Mouse (Mus musculus) kidney, postnatal 0 days (tissue): ENCODE data around the gene H2-T3. TPM values are rescaled to one million over a fixed set of nuclear protein-coding genes. Genes with fewer than 3 reads are reported as not detected.
"Not testable (repeated sequence)": the region's sequence is repeated elsewhere in the genome, so short reads cannot be mapped to it uniquely, and the experiment has no call there.

Experiments used
- ATAC-seq: fragments of 200-750 bp; cut with Nextera tagmentation; replicated peaks from 2 replicates; pipeline ENCODE4 v1.8.0; 2017; ENCODE audit warnings: low read depth, moderate number of reproducible peaks, moderate TSS enrichment, moderate library complexity; ENCODE audit not compliant: low FRiP score
- DNase-seq: peaks from one replicate; pipeline ENCODE4 v3.0.0-alpha.2; 2016; ENCODE audit warnings: low spot score
- H3K27ac ChIP-seq: fragments of 300-500 bp; sonication (generic); 2 replicates; pipeline ENCODE4 v1.5.1; 2014; ENCODE audit warnings: mild to moderate bottlenecking
- H3K27me3 ChIP-seq: fragments of 300-500 bp; sonication (generic); 2 replicates; pipeline ENCODE4 v1.6.1; 2014; ENCODE audit warnings: low read length, mixed read lengths; ENCODE audit not compliant: insufficient read depth
- H3K36me3 ChIP-seq: fragments of 300-500 bp; sonication (generic); 2 replicates; pipeline ENCODE4 v1.6.1; 2014; ENCODE audit warnings: low read length, mixed read lengths; ENCODE audit not compliant: insufficient read depth
- H3K4me1 ChIP-seq: fragments of 300-500 bp; sonication (generic); replicated peaks from 2 replicates; pipeline ENCODE4 v1.6.1; 2014; ENCODE audit warnings: antibody characterized with exemption, low read length, mixed read lengths; ENCODE audit not compliant: insufficient read depth
- H3K4me2 ChIP-seq: fragments of 300-500 bp; sonication (generic); 2 replicates; pipeline ENCODE4 v1.6.1; 2014; ENCODE audit warnings: mild to moderate bottlenecking, low read length, moderate library complexity, mixed read lengths
- H3K4me3 ChIP-seq: fragments of 300-500 bp; sonication (generic); replicated peaks from 2 replicates; pipeline ENCODE4 v1.5.1; 2014; ENCODE audit warnings: low read depth, low read length
- H3K9ac ChIP-seq: fragments of 300-500 bp; sonication (generic); 2 replicates; pipeline ENCODE4 v1.6.1; 2014; ENCODE audit warnings: low read depth, low read length
- H3K9me3 ChIP-seq: fragments of 300-500 bp; sonication (generic); replicated peaks from 2 replicates; pipeline ENCODE4 v1.6.1; 2016; ENCODE audit warnings: low read length, inconsistent platforms, mixed read lengths
- CTCF ChIP-seq: IDR thresholded peaks from 2 replicates; pipeline ENCODE4 v1.5.1; 2016; ENCODE audit warnings: antibody characterized with exemption, low read depth, mild to moderate bottlenecking, moderate library complexity
- WGBS: fragments of 180-500 bp; shearing (Covaris S2); extraction: QIAGEN DNeasy Blood & Tissue Kit; methylation state at CpG from one replicate; pipeline ENCODE4 v1.1.7; 2014; 5-methylcytosine and 5-hydroxymethylcytosine counted together
- polyA plus RNA-seq: library from polyadenylated mRNA; unstranded; fragments of >200 nt; fragmentation: Nextera tagmentation; extraction: Ambion mirVana; gene quantifications from 2 replicates; pipeline ENCODE4 v1.2.1, GENCODE M21; 2015

The H2-T3 gene
- polyA plus RNA-seq, 1 experiment from 2014 or later, result not detected

DNA sequence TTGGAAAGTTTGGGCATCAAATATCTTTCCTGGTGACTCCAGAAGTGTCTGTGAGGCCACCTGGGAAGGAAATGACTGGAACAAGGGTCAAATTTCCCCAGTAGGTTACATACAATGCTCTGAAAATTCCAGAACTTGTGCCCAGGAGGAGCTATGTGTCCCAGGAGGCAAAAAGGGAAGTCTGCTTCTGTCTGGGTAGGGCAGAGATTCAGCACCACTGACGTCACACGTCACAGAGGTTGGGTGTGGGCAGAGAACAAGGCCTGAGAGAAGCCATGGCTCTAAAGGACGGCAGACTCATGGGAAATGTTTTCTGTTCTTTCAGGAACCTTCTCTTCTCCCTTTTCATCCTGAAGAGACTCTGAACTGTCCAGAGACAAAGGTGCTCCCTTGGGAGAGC lies 2.5 kb downstream of the H2-T3 start:
- no peak overlapping the region for H3K27ac ChIP-seq
- no peaks in the 10 kb centered on the region for H3K36me3 ChIP-seq
- H3K9ac ChIP-seq, result no peak overlapping the region
- 43% methylated on average over 3 of the region's 3 CpGs for WGBS
- no peak for DNase-seq
- ATAC-seq, result no peak
- no peaks in the 10 kb centered on the region for H3K9me3 ChIP-seq
- no peak for TF ChIP-seq CTCF
- no peak overlapping the region for H3K4me3 ChIP-seq
- no peak overlapping the region for H3K4me2 ChIP-seq
- no peaks in the 10 kb centered on the region for H3K4me1 ChIP-seq
- H3K27me3 ChIP-seq, result peaks cover 10% of the 10 kb centered on the region; the same call in 1 of the 2 replicates

DNA sequence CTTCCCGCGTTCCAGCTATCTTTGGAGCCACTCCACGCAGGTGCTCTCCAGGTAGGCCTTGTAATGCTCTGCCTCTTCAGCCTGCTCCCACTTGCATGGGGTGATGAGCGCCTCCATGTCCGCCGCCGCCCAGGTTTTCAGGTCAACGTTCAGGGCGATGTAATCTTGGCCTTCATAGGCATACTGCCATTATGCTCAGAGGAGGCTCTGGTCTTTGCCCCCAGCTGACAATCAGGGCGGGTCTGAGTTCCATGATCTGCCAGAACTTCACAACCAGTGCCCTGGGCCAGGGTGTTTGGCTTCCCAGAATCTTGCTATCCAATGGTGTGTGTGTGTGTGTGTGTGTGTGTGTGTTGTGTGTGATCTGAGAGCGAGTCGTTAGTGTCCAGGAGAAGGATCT lies 7.9 kb downstream of the H2-T3 start:
- Histone ChIP-seq H3K4me3 (no peak overlapping the region), H3K36me3 (no peaks in the 10 kb centered on the region), H3K27ac (no peak overlapping the region), H3K4me1 (no peaks in the 10 kb centered on the region), H3K9ac (no peak overlapping the region), H3K27me3 (peaks cover 6% of the 10 kb centered on the region), H3K9me3 (no peaks in the 10 kb centered on the region), H3K4me2 (no peak overlapping the region)
- WGBS, result 70% methylated on average over 12 of the region's 12 CpGs
- no peak for DNase-seq
- no peak for TF ChIP-seq CTCF
- no peak for ATAC-seq

DNA sequence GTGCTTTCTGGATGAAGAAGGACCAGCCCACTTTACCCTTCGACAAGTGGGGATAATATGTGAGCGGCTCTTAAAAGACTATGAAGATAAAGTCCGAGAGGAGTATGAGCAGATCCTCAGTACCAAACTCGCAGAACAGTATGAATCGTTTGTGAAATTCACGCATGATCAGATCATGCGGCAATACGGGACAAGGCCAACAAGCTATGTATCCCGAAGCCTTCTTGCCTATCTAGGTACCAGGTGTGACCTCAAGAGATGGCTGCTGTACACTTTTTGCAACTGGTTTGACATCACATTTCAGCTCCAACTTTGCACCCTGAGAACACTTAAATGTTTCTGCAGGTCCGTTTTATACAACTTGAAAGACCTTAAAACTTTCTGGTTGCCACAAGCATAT lies 10.6 kb downstream of the H2-T3 start:
- H3K4me2 ChIP-seq, result peak overlapping the region; percentile 57
- not testable (repeated sequence) for H3K9ac ChIP-seq, H3K4me3 ChIP-seq, H3K36me3 ChIP-seq, H3K9me3 ChIP-seq, DNase-seq, H3K4me1 ChIP-seq, H3K27ac ChIP-seq, H3K27me3 ChIP-seq, ATAC-seq
- WGBS, result 12% methylated on average over 10 of the region's 10 CpGs

DNA sequence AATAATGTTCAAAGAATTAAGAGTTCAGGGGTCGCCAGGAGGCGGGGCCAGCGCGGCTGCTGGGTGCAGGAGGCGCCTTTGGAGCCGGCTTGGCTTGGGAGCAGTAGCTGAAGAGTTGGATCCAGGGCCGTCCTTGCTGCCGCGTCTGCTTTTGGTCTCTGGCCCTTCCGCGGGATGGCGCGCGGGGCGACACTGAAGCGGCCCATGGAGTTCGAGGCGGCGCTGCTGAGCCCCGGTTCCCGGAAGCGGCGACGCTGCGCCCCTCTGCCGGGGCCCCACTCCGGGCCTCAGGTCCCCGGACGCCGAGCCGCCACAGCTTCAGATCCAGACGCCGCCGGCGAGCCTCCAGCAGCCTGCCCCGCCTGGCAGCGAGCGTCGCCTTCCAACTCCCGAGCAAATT lies 11.1 kb downstream of the H2-T3 start:
- under 1% methylated on average over 40 of the region's 40 CpGs for WGBS
- H3K9me3 ChIP-seq, H3K36me3 ChIP-seq, H3K27me3 ChIP-seq, H3K27ac ChIP-seq, H3K9ac ChIP-seq, DNase-seq, ATAC-seq, H3K4me1 ChIP-seq: not testable (repeated sequence)
- Histone ChIP-seq H3K4me2 (peak overlapping the region; percentile 57), H3K4me3 (0 out of 2 replicates have a peak overlapping the region, but pooled peaks have one; percentile 17)
- peak; percentile 10; the same call in 1 of the 2 replicates for TF ChIP-seq CTCF

DNA sequence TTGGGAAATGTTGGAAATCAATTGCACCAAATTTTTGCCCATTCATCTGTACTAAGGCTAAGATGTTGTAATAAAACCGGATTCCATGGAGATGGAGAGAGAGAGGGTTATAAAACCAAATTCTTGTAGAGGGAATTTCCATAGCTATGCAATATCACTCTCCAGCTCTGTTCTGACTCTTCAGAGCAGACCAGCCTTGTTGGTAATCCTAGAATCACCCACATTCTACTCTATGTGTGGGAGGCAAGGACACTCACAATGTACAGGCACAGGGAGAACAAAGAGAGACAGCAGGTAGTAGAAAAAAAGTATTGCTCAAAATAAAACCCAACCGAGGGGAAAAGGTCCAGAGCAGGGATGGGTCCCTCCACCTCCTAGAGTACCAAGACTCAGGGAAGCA lies 14.0 kb downstream of the H2-T3 start:
- not testable (repeated sequence) for H3K27ac ChIP-seq

DNA sequence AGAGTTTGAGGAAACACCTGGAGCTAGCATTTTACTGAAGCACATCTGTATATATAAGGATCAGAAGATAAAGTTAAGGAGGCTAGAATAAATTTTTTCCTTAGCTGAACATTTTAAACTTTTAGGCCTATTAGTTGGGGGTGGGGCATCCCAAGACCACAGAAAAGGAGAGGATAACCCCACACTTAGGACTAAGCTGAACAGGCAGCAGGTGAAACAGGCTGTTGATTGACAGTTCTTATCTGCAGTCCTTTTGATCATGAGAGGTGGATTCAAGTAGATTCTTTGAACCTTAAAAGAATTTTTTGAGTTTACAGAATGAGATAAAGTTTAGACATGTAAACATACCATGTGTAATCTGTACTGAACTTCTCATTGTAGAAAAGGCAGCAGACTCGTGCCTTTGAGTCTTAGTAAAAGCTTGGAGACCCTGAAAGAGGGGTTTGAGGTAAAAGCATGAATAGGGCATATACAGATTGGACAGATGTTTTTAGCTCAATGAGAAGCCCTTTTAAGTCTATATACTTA lies 19.7 kb downstream of the H2-T3 start:
- ATAC-seq, result no peak
- no peak for DNase-seq

More for the DNA sequence above, 14.0 kb downstream of the H2-T3 start:
- H3K4me3 ChIP-seq, H3K27me3 ChIP-seq, H3K36me3 ChIP-seq, H3K4me1 ChIP-seq, DNase-seq, ATAC-seq, H3K9me3 ChIP-seq, H3K4me2 ChIP-seq, H3K9ac ChIP-seq: not testable (repeated sequence)
- WGBS, result no CpG with 5 or more reads among the region's 2 CpGs

DNA sequence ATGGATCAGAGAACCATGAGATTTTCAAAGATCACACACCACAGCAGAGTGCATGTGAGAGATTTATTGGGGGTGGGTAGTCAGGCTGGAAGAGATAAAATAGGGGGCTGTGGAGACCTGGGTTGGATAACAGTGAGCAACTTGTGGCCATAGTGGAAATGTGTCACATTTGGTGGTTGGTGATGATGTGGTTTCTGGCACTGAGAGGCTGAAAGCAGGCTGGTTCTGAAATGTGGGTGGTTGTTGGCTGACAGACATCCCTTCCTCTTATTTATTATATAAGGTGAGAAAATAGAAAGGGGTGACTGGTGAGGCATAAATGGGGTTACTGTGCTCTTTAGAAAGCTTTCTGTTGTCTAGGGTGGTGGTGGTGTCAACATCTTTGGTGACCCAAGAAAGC lies 20.3 kb downstream of the H2-T3 start:
- TF ChIP-seq CTCF, result no peak
- Histone ChIP-seq H3K4me2 (no peak overlapping the region), H3K36me3 (no peaks in the 10 kb centered on the region)

More for the DNA sequence above, 19.7 kb downstream of the H2-T3 start:
- H3K9ac ChIP-seq, result no peak overlapping the region
- no peak overlapping the region for H3K4me2 ChIP-seq
- H3K36me3 ChIP-seq, result no peaks in the 10 kb centered on the region
- WGBS, result 51% methylated on average over 1 of the region's 1 CpGs
- H3K27ac ChIP-seq, result no peak overlapping the region
- H3K27me3 ChIP-seq, result peaks cover 22% of the 10 kb centered on the region
- TF ChIP-seq CTCF, result no peak
- no peaks in the 10 kb centered on the region for H3K9me3 ChIP-seq
- H3K4me3 ChIP-seq, result no peak overlapping the region
- peaks cover 9% of the 10 kb centered on the region; the same call in 1 of the 2 replicates for H3K4me1 ChIP-seq

DNA sequence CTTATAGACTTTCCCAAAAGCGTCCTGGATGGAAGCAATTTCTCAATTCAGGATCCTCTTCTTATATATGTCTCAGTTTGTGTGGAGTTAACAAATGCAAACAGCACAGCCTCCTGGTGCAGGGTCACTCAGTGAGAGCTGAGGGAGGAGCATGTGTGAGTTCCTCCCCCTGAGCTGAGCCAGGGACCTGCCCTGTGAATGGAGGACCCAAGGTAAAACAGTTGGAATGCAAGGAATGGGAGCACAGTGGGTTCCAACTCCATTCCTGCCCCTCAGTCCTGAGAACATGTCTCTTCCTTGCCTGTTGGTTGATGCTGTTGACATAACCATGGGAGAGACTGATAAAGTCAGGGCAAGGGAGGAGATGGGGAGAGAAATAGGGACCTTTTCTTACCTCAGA lies 21.0 kb downstream of the H2-T3 start:
- not testable (repeated sequence) for H3K36me3 ChIP-seq, ATAC-seq, H3K4me2 ChIP-seq, H3K4me1 ChIP-seq, H3K9ac ChIP-seq, H3K4me3 ChIP-seq, H3K27ac ChIP-seq, H3K9me3 ChIP-seq, DNase-seq
- no CpG with 5 or more reads among the region's 1 CpGs for WGBS
- H3K27me3 ChIP-seq, result peaks cover 29% of the 10 kb centered on the region

More for the DNA sequence above, 20.3 kb downstream of the H2-T3 start:
- Histone ChIP-seq H3K9me3 (no peaks in the 10 kb centered on the region), H3K27me3 (peaks cover 23% of the 10 kb centered on the region), H3K9ac (no peak overlapping the region), H3K4me3 (no peak overlapping the region), H3K27ac (no peak overlapping the region), H3K4me1 (peaks cover 9% of the 10 kb centered on the region; the same call in 1 of the 2 replicates)
- ATAC-seq (no peak), DNase-seq (no peak)
